Mouse (Mus musculus) common myeloid progenitor, adult 5-6 weeks (primary cell): ENCODE measurements around the gene Zfp598. TPM values are rescaled to one million over a fixed set of nuclear protein-coding genes. Genes with fewer than 3 reads are reported as not detected.

Source experiments
- ATAC-seq: replicated peaks from 2 replicates; pipeline ENCODE4 v1.8.0; 2016; ENCODE audit warnings: low read depth, mild to moderate bottlenecking, moderate TSS enrichment, inconsistent platforms; ENCODE audit not compliant: poor library complexity, severe bottlenecking
- total RNA-seq: library from RNA; stranded (forward); fragments of 200-1000, 187-1606 nt; gene quantifications from 2 replicates; pipeline ENCODE4 v1.2.3, GENCODE M21; 2017

Gene Zfp598
- total RNA-seq, 1 experiment from 2014 or later = 25.4 TPM

GRCm38 (mm10) chr17:24677500-24678080 is 8.1 kb downstream of the Zfp598 start:
- no peak for ATAC-seq

GRCm38 (mm10) chr17:24686514-24686913 is 17.0 kb downstream of the Zfp598 start:
- peak; percentile 67 for ATAC-seq

GRCm38 (mm10) chr17:24687146-24687595 is 17.7 kb downstream of the Zfp598 start:
- peak; percentile 73 for ATAC-seq

GRCm38 (mm10) chr17:24687599-24687998 is 18.1 kb downstream of the Zfp598 start:
- no peak for ATAC-seq

- no peak for ATAC-seq
These were observed 20.0 kb downstream of the Zfp598 start, which contains the start of gene Syngr3 for GRCm38 (mm10) chr17:24689251-24690081. Syngr3 (minus strand) TSS chr17:24689955.

GRCm38 (mm10) chr17:24692385-24692784 is 22.9 kb downstream of the Zfp598 start:
- ATAC-seq = no peak

GRCm38 (mm10) chr17:24695326-24696010 is 26.0 kb downstream of the Zfp598 start:
- no peak for ATAC-seq

GRCm38 (mm10) chr17:24696011-24696697 is 26.7 kb downstream of the Zfp598 start, which contains the start of the genes Gfer and Noxo1:
Gfer (minus strand) TSS chr17:24696156.
Noxo1 (plus strand) TSS chr17:24696234.
- ATAC-seq = peak; percentile 71

- no peak for ATAC-seq
These were observed 28.5 kb downstream of the Zfp598 start for GRCm38 (mm10) chr17:24697985-24698384.

- no peak for ATAC-seq
These were observed 29.2 kb downstream of the Zfp598 start for GRCm38 (mm10) chr17:24698715-24699114.

- no peak for ATAC-seq
These were observed 30.0 kb downstream of the Zfp598 start for GRCm38 (mm10) chr17:24699473-24699872.

- no peak for ATAC-seq
These were observed 31.8 kb downstream of the Zfp598 start for GRCm38 (mm10) chr17:24701251-24701650.

- no peak for ATAC-seq
These were observed 36.3 kb downstream of the Zfp598 start for GRCm38 (mm10) chr17:24705821-24706220.

- peak; percentile 91 for ATAC-seq
These were observed 37.7 kb downstream of the Zfp598 start, which contains the start of gene Tbl3 for GRCm38 (mm10) chr17:24706982-24707800. Tbl3 (minus strand) TSS chr17:24707660.

- ATAC-seq = peak; percentile 28
These were observed 38.4 kb downstream of the Zfp598 start for GRCm38 (mm10) chr17:24707801-24708425.

- ATAC-seq = peak; percentile 48
These were observed 39.2 kb downstream of the Zfp598 start for GRCm38 (mm10) chr17:24708646-24709045.

GRCm38 (mm10) chr17:24715556-24715955 is 46.1 kb downstream of the Zfp598 start:
- ATAC-seq = no peak

- no peak for ATAC-seq
These were observed 46.7 kb downstream of the Zfp598 start for GRCm38 (mm10) chr17:24716166-24716682.
